Mouse (Mus musculus) CH12.LX (cell line): Measurements from ENCODE around the gene Gm20708. TPM values are rescaled to one million over a fixed set of nuclear protein-coding genes. Genes with fewer than 3 reads are reported as not detected.
A peak's percentile ranks its signal among the peaks of the same experiment; 100 is the strongest.
"Not testable (repeated sequence)": the region's sequence is repeated elsewhere in the genome, so short reads cannot be mapped to it uniquely, and the experiment has no call there.

ENCODE experiments used
- DNase-seq: peaks from one replicate; pipeline ENCODE4 v3.0.0-alpha.2; 2013; ENCODE audit errors: extremely low read depth
- H3K27ac ChIP-seq: 2 replicates; pipeline ENCODE4 v1.5.1; 2012; ENCODE audit warnings: low read depth, mild to moderate bottlenecking, control low read depth, moderate library complexity; ENCODE audit not compliant: insufficient read depth
- H3K27me3 ChIP-seq: replicated peaks from 2 replicates; pipeline ENCODE3; 2012; ENCODE audit warnings: inconsistent platforms
- H3K36me3 ChIP-seq, 2 experiments: replicated peaks in 1 of 2; 2 replicates each; pipeline versions ENCODE3 to v1.6.1; 2012; ENCODE audit warnings: inconsistent platforms in 1 of 2, low read length in 1 of 2, mild to moderate bottlenecking in 1 of 2, mixed read lengths in 1 of 2, moderate library complexity in 1 of 2; ENCODE audit not compliant: control insufficient read depth in 1 of 2, insufficient read depth in 1 of 2
- H3K4me1 ChIP-seq, 2 experiments: 2 replicates each; pipeline ENCODE4 v1.6.1; 2012; ENCODE audit warnings: inconsistent platforms in 1 of 2, moderate library complexity in 1 of 2; ENCODE audit not compliant: insufficient read depth in 2 of 2, control insufficient read depth in 1 of 2
- H3K4me2 ChIP-seq: 2 replicates; pipeline ENCODE4 v1.6.1; 2012; ENCODE audit warnings: low read depth, mild to moderate bottlenecking, control low read depth; ENCODE audit not compliant: poor library complexity, insufficient read depth, severe bottlenecking
- H3K4me3 ChIP-seq, 3 experiments: fragments of 150-350 bp in 1 of 3; sonication (generic) in 1 of 3; replicated peaks in 1 of 3; 2 replicates each; pipeline versions ENCODE3 to v1.5.1; 2011 to 2012; ENCODE audit warnings: low read depth in 2 of 3, low read length in 2 of 3, mild to moderate bottlenecking in 2 of 3, moderate library complexity in 2 of 3, control low read depth in 1 of 3, improper control_type of control experiment in 1 of 3, inconsistent platforms in 1 of 3, mixed read lengths in 1 of 3; ENCODE audit not compliant: poor library complexity in 1 of 3
- H3K79me2 ChIP-seq: replicated peaks from 2 replicates; pipeline ENCODE4 v1.6.1; 2012; ENCODE audit warnings: mild to moderate bottlenecking, moderate library complexity; ENCODE audit not compliant: control insufficient read depth, poor library complexity, insufficient read depth, severe bottlenecking; ENCODE audit errors: extremely low read depth
- H3K9ac ChIP-seq: 2 replicates; pipeline ENCODE4 v1.6.1; 2012; ENCODE audit warnings: low read depth, mild to moderate bottlenecking, control low read depth, moderate library complexity; ENCODE audit not compliant: insufficient read depth
- H3K9me3 ChIP-seq: replicated peaks from 2 replicates; pipeline ENCODE3; 2012; ENCODE audit warnings: low read length, inconsistent platforms, mixed read lengths
- CHD2 ChIP-seq: IDR thresholded peaks from 2 replicates; pipeline ENCODE4 v1.6.1; 2011; ENCODE audit warnings: low read length, improper control_type of control experiment
- CTCF ChIP-seq, 2 experiments: IDR thresholded peaks in 1 of 2; conservative IDR thresholded peaks in 1 of 2; 2 replicates each; pipeline ENCODE4 v1.5.1; 2011 to 2012; ENCODE audit warnings: low read depth in 2 of 2, low read length in 2 of 2, improper control_type of control experiment in 1 of 2, inconsistent platforms in 1 of 2, mild to moderate bottlenecking in 1 of 2, moderate library complexity in 1 of 2
- E2F4 ChIP-seq: IDR thresholded peaks from 2 replicates; pipeline ENCODE4 v1.6.1; 2011; ENCODE audit warnings: low read depth, low read length, improper control_type of control experiment; ENCODE audit not compliant: insufficient replicate concordance
- ELF1 ChIP-seq: IDR thresholded peaks from 2 replicates; pipeline ENCODE4 v1.6.1; 2014; ENCODE audit warnings: low read depth, mild to moderate bottlenecking, inconsistent platforms, low read length, improper control_type of control experiment
- IRF4 ChIP-seq: IDR thresholded peaks from 2 replicates; pipeline ENCODE4 v1.6.1; 2014; ENCODE audit warnings: low read depth, mild to moderate bottlenecking, inconsistent platforms, low read length, improper control_type of control experiment
- KAT2A ChIP-seq: IDR thresholded peaks from 2 replicates; pipeline ENCODE4 v1.6.1; 2012; ENCODE audit warnings: low read length, improper control_type of control experiment, inconsistent platforms; ENCODE audit not compliant: insufficient replicate concordance
- MAX ChIP-seq: IDR thresholded peaks from 2 replicates; pipeline ENCODE4 v1.6.1; 2011; ENCODE audit warnings: low read length, improper control_type of control experiment
- MYC ChIP-seq: IDR thresholded peaks from 2 replicates; pipeline ENCODE4 v1.6.1; 2011; ENCODE audit warnings: low read depth, mild to moderate bottlenecking, improper control_type of control experiment, low read length
- NRF1 ChIP-seq: IDR thresholded peaks from 2 replicates; pipeline ENCODE4 v1.6.1; 2014; ENCODE audit warnings: low read depth, mild to moderate bottlenecking, inconsistent platforms, low read length, improper control_type of control experiment, moderate library complexity
- PAX5 ChIP-seq: IDR thresholded peaks from 2 replicates; pipeline ENCODE4 v1.6.1; 2012; ENCODE audit warnings: low read length, inconsistent platforms, mixed read lengths
- POLR2A ChIP-seq: IDR thresholded peaks from 2 replicates; pipeline ENCODE4 v1.6.1; 2011; ENCODE audit warnings: low read depth, mild to moderate bottlenecking, improper control_type of control experiment, low read length
- POLR2AphosphoS2 ChIP-seq: IDR thresholded peaks from 2 replicates; pipeline ENCODE4 v1.6.1; 2011; ENCODE audit warnings: low read depth, low read length, improper control_type of control experiment
- USF1 ChIP-seq: IDR thresholded peaks from 2 replicates; pipeline ENCODE4 v1.6.1; 2014; ENCODE audit warnings: low read depth, mild to moderate bottlenecking, inconsistent platforms, low read length, improper control_type of control experiment
- ZMIZ1 ChIP-seq: IDR thresholded peaks from 2 replicates; pipeline ENCODE4 v1.6.1; 2012; ENCODE audit warnings: low read depth, mild to moderate bottlenecking, inconsistent platforms, low read length, improper control_type of control experiment
- dilution Hi-C: fragments of 300-500 bp; cut with MboI; formaldehyde crosslinking; loops from 2 replicates; pipeline ENCODE4 v1.14.3; 2020; ENCODE audit warnings: low sequenced_read_pairs; ENCODE audit not compliant: extremely low pct_unique_long_range_greater_than_20kb, extremely low pct_ligation_motif_present
- in situ Hi-C: fragments of 300-500 bp; cut with MboI; formaldehyde crosslinking; loops from 3 replicates; pipeline ENCODE4 v1.14.3; 2019; ENCODE audit warnings: low sequenced_read_pairs, low pct_ligation_motif_present, low pct_unique_long_range_greater_than_20kb, mixed read lengths
- polyA plus RNA-seq: library from polyadenylated mRNA; unstranded; fragments of >175 nt; gene quantifications from 2 replicates; pipeline ENCODE4 v1.2.1, GENCODE M21; 2012; ENCODE audit warnings: low read depth; ENCODE audit not compliant: insufficient read length
- total RNA-seq, 2 experiments: library from RNA; depleted of rRNA; stranded (reverse); fragments of 300-350 nt in 1 of 2; fragments of >200 nt in 1 of 2; gene quantifications; 2 replicates each; pipeline ENCODE4 v1.2.3; 2012 to 2014

Gene Gm20708
- total and polyA plus RNA-seq, 3 experiments, result 0.50 to 1.0 (median 0.80) TPM

- Histone ChIP-seq H3K79me2 (peaks cover 52% of the 10 kb centered on the region), H3K4me1 (peaks cover 20 to 95% of the 10 kb centered on the region in 2 experiments)
- in situ Hi-C loops, result not testable (repeated sequence)
- 0 out of 2 replicates have a peak, but pooled peaks have one; percentile 11 for TF ChIP-seq POLR2A
- 0 out of 2 replicates have a peak, but pooled peaks have one; percentile 18 for TF ChIP-seq CHD2
- TF ChIP-seq, all 38 proteins: peak for 2; not testable (repeated sequence) for 36
- DNase-seq, H3K4me3 ChIP-seq, H3K27ac ChIP-seq, H3K9ac ChIP-seq, H3K4me2 ChIP-seq, dilution Hi-C loops, H3K9me3 ChIP-seq, H3K27me3 ChIP-seq: not testable (repeated sequence)
- peaks cover 90 to 96% of the 10 kb centered on the region in 2 experiments for H3K36me3 ChIP-seq
Measured at GRCm38 (mm10) chr11:117815850-117816249, 6.4 kb downstream of the Gm20708 start.

DNA sequence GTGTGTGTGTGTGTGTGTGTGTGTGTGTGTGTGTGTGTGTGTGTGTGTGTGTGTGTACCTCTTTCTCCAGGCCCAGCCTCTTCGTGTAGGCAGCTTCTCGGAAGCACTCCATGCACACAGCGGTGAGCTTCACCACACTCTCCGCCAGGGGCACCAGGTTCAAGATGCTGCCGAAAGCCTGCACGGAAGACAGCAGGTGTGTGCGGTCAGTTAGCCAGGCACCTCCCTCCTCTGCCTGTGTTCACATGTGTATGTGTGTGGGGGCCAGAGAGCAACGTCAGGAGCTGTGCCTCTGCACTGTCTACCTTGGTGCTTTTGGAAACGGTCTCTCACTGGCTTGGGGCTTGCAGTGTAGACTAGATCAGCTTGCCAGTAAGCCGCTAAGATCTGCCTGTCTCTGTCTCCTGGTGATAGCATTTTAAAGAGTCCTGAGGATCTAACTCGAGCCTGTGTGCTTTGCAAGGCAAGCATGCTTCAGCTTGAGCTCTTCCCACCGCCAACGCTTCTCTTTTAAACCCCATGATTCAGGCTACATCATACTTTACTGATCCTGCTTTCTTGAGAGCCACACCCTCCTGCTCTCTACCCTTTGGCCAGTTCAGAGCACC is 7.0 kb downstream of the Gm20708 start:
- Histone ChIP-seq H3K27me3 (no peaks in the 10 kb centered on the region), H3K79me2 (peaks cover 46% of the 10 kb centered on the region), H3K4me3 (no peak overlapping the region), H3K4me2 (no peak overlapping the region), H3K27ac (no peak overlapping the region), H3K36me3 (peaks cover 93 to 96% of the 10 kb centered on the region in 2 experiments), H3K9me3 (no peaks in the 10 kb centered on the region), H3K4me1 (peaks cover 16 to 95% of the 10 kb centered on the region in 2 experiments), H3K9ac (no peak overlapping the region)
- peak; percentile 51 for DNase-seq
- in situ Hi-C loops, result no loop called here
- dilution Hi-C loops, result no loop called here
- TF ChIP-seq POLR2AphosphoS2 (peak; percentile 2; the same call in 1 of the 2 replicates), KAT2A (no peak), PAX5 (no peak), CTCF (conservative IDR thresholded peaks at IDR 0.05 in 1 of 2, IDR thresholded peaks at IDR 0.05 in 1 of 2; ENCODE audit: low read depth in 2 of 2, low read length in 2 of 2) (no peak), E2F4 (no peak), USF1 (no peak), CHD2 (no peak), MYC (no peak), ZMIZ1 (peak; percentile 64; the same call in 1 of the 2 replicates), POLR2A (peak; percentile 16; the same call in 1 of the 2 replicates), NRF1 (no peak)

GRCm38 (mm10) chr11:117819095-117819494 is 9.6 kb downstream of the Gm20708 start:
- Histone ChIP-seq H3K9me3 (no peaks in the 10 kb centered on the region), H3K79me2 (peaks cover 38% of the 10 kb centered on the region), H3K4me2 (no peak overlapping the region), H3K36me3 (peaks cover 92 to 97% of the 10 kb centered on the region in 2 experiments), H3K4me1 (peaks cover 3 to 96% of the 10 kb centered on the region in 2 experiments; a peak in 2 of 4 replicates), H3K27ac (no peak overlapping the region), H3K9ac (no peak overlapping the region), H3K27me3 (no peaks in the 10 kb centered on the region), H3K4me3 (no peak overlapping the region)
- in situ Hi-C loops (no loop called here), dilution Hi-C loops (no loop called here)
- no peak for DNase-seq
- peak; percentile 17; the same call in 1 of the 2 replicates for TF ChIP-seq ELF1
- no peak for TF ChIP-seq NRF1
- TF ChIP-seq ZMIZ1, result peak; percentile 31; the same call in 1 of the 2 replicates
- no peak for TF ChIP-seq IRF4
- TF ChIP-seq MAX, result peak; percentile 2; the same call in 1 of the 2 replicates
- no peak for TF ChIP-seq CTCF (conservative IDR thresholded peaks at IDR 0.05 in 1 of 2, IDR thresholded peaks at IDR 0.05 in 1 of 2; ENCODE audit: low read depth in 2 of 2, low read length in 2 of 2)
